Mouse (Mus musculus): Measurements from ENCODE around the gene Zc3h10. TPM values are rescaled to one million over a fixed set of nuclear protein-coding genes. Genes with fewer than 3 reads are reported as not detected.

Gene Zc3h10
- polyA plus RNA-seq, 1 experiment from 2014 or later: 13.6 TPM

- Histone ChIP-seq H3K4me3 (ENCODE audit: low read length) (peak overlapping the region; percentile 12; the same call in 1 of the 2 replicates), H3K27ac (ENCODE audit: low read length) (0 out of 2 replicates have a peak overlapping the region, but pooled peaks have one; percentile 12), H3K9me3 (ENCODE audit: control insufficient read depth, low read length) (no peaks in the 10 kb centered on the region), H3K9ac (ENCODE audit: low read depth, low read length) (peak overlapping the region; percentile 47), H3K36me3 (ENCODE audit: control insufficient read depth, insufficient read depth, low read length) (no peaks in the 10 kb centered on the region), H3K4me2 (ENCODE audit: low read depth, low read length) (peak overlapping the region; percentile 45), H3K27me3 (replicated peaks; ENCODE audit: control insufficient read depth, insufficient read depth, low read length) (no peaks in the 10 kb centered on the region), H3K4me1 (ENCODE audit: control insufficient read depth, insufficient read depth, low read length) (no peaks in the 10 kb centered on the region)
- ATAC-seq: no peak; the same call in 1 of the 2 replicates
- WGBS: 68% methylated on average over 4 of the region's 4 CpGs
Measured at GRCm38 (mm10) chr10:128535624-128536265, 11.8 kb downstream of the Zc3h10 start.

GRCm38 (mm10) chr10:128535206-128535605, 12.4 kb downstream of the Zc3h10 start:
- no peak overlapping the region for H3K4me3 ChIP-seq (ENCODE audit: low read length)
- no peak for ATAC-seq
- no peak overlapping the region for H3K4me2 ChIP-seq (ENCODE audit: low read depth, low read length)
- H3K9ac ChIP-seq (ENCODE audit: low read depth, low read length): no peak overlapping the region
- no peak overlapping the region for H3K27ac ChIP-seq (ENCODE audit: low read length)
- H3K27me3 ChIP-seq (replicated peaks; ENCODE audit: control insufficient read depth, insufficient read depth, low read length): no peaks in the 10 kb centered on the region
- 71% methylated on average over 2 of the region's 2 CpGs for WGBS
- no peaks in the 10 kb centered on the region for H3K36me3 ChIP-seq (ENCODE audit: control insufficient read depth, insufficient read depth, low read length)
- no peaks in the 10 kb centered on the region for H3K9me3 ChIP-seq (ENCODE audit: control insufficient read depth, low read length)
- H3K4me1 ChIP-seq (ENCODE audit: control insufficient read depth, insufficient read depth, low read length): no peaks in the 10 kb centered on the region

- Histone ChIP-seq H3K4me3 (ENCODE audit: low read length) (peak overlapping the region; percentile 91), H3K27me3 (replicated peaks; ENCODE audit: control insufficient read depth, insufficient read depth, low read length) (no peaks in the 10 kb centered on the region), H3K27ac (ENCODE audit: low read length) (peak overlapping the region; percentile 78), H3K9me3 (ENCODE audit: control insufficient read depth, low read length) (no peaks in the 10 kb centered on the region), H3K36me3 (ENCODE audit: control insufficient read depth, insufficient read depth, low read length) (no peaks in the 10 kb centered on the region), H3K4me2 (ENCODE audit: low read depth, low read length) (peak overlapping the region; percentile 98), H3K9ac (ENCODE audit: low read depth, low read length) (peak overlapping the region; percentile 66), H3K4me1 (ENCODE audit: control insufficient read depth, insufficient read depth, low read length) (peaks cover 10% of the 10 kb centered on the region)
- peak; percentile 19; the same call in 1 of the 2 replicates for ATAC-seq
- WGBS: 27% methylated on average over 28 of the region's 28 CpGs
Measured at GRCm38 (mm10) chr10:128526366-128527356, 20.9 kb downstream of the Zc3h10 start.

- Histone ChIP-seq H3K36me3 (ENCODE audit: control insufficient read depth, insufficient read depth, low read length) (no peaks in the 10 kb centered on the region), H3K4me2 (ENCODE audit: low read depth, low read length) (peak within 1 kb of the TSS; percentile 98), H3K4me3 (ENCODE audit: low read length) (peak within 1 kb of the TSS; percentile 91), H3K9ac (ENCODE audit: low read depth, low read length) (peak within 1 kb of the TSS; percentile 89), H3K27ac (ENCODE audit: low read length) (peak within 1 kb of the TSS; percentile 88), H3K27me3 (replicated peaks; ENCODE audit: control insufficient read depth, insufficient read depth, low read length) (no peaks in the 10 kb centered on the region), H3K4me1 (ENCODE audit: control insufficient read depth, insufficient read depth, low read length) (peaks cover 10% of the 10 kb centered on the region), H3K9me3 (ENCODE audit: control insufficient read depth, low read length) (no peaks in the 10 kb centered on the region)
- WGBS: under 1% methylated on average over 37 of the region's 37 CpGs
- ATAC-seq: peak; percentile 98
Measured at GRCm38 (mm10) chr10:128525671-128526308, 21.8 kb downstream of the Zc3h10 start, which contains the start of gene Esyt1. Gene Esyt1 (minus strand): TSS chr10:128525871.

- peaks cover 10% of the 10 kb centered on the region for H3K4me1 ChIP-seq (ENCODE audit: control insufficient read depth, insufficient read depth, low read length)
- H3K4me2 ChIP-seq (ENCODE audit: low read depth, low read length): peak overlapping the region; percentile 98
- H3K27me3 ChIP-seq (replicated peaks; ENCODE audit: control insufficient read depth, insufficient read depth, low read length): no peaks in the 10 kb centered on the region
- no peaks in the 10 kb centered on the region for H3K9me3 ChIP-seq (ENCODE audit: control insufficient read depth, low read length)
- peak; percentile 60 for ATAC-seq
- H3K4me3 ChIP-seq (ENCODE audit: low read length): peak overlapping the region; percentile 91
- peak overlapping the region; percentile 89 for H3K9ac ChIP-seq (ENCODE audit: low read depth, low read length)
- WGBS: under 1% methylated on average over 58 of the region's 58 CpGs
- peak overlapping the region; percentile 88 for H3K27ac ChIP-seq (ENCODE audit: low read length)
- peaks cover 6% of the 10 kb centered on the region for H3K36me3 ChIP-seq (ENCODE audit: control insufficient read depth, insufficient read depth, low read length)
Measured at GRCm38 (mm10) chr10:128524732-128525662, 22.6 kb downstream of the Zc3h10 start.

GRCm38 (mm10) chr10:128524111-128524731, 23.4 kb downstream of the Zc3h10 start:
- Histone ChIP-seq H3K36me3 (ENCODE audit: control insufficient read depth, insufficient read depth, low read length) (peaks cover 6% of the 10 kb centered on the region), H3K27ac (ENCODE audit: low read length) (peak overlapping the region; percentile 88; the same call in 1 of the 2 replicates), H3K4me1 (ENCODE audit: control insufficient read depth, insufficient read depth, low read length) (peaks cover 10% of the 10 kb centered on the region), H3K27me3 (replicated peaks; ENCODE audit: control insufficient read depth, insufficient read depth, low read length) (no peaks in the 10 kb centered on the region), H3K4me2 (ENCODE audit: low read depth, low read length) (peak overlapping the region; percentile 98), H3K9ac (ENCODE audit: low read depth, low read length) (peak overlapping the region; percentile 89), H3K9me3 (ENCODE audit: control insufficient read depth, low read length) (no peaks in the 10 kb centered on the region), H3K4me3 (ENCODE audit: low read length) (peak overlapping the region; percentile 91)
- 27% methylated on average over 11 of the region's 11 CpGs for WGBS
- no peak for ATAC-seq

GRCm38 (mm10) chr10:128522351-128522750, 25.2 kb downstream of the Zc3h10 start:
- H3K27ac ChIP-seq (ENCODE audit: low read length): no peak overlapping the region
- H3K9ac ChIP-seq (ENCODE audit: low read depth, low read length): no peak overlapping the region
- no peak for ATAC-seq
- no peaks in the 10 kb centered on the region for H3K27me3 ChIP-seq (replicated peaks; ENCODE audit: control insufficient read depth, insufficient read depth, low read length)
- peaks cover 10% of the 10 kb centered on the region for H3K36me3 ChIP-seq (ENCODE audit: control insufficient read depth, insufficient read depth, low read length)
- H3K4me1 ChIP-seq (ENCODE audit: control insufficient read depth, insufficient read depth, low read length): peaks cover 10% of the 10 kb centered on the region
- H3K4me2 ChIP-seq (ENCODE audit: low read depth, low read length): no peak overlapping the region
- WGBS: 77% methylated on average over 6 of the region's 6 CpGs
- H3K9me3 ChIP-seq (ENCODE audit: control insufficient read depth, low read length): no peaks in the 10 kb centered on the region
- no peak overlapping the region for H3K4me3 ChIP-seq (ENCODE audit: low read length)

GRCm38 (mm10) chr10:128520591-128520990, 27.0 kb downstream of the Zc3h10 start:
- Histone ChIP-seq H3K9ac (ENCODE audit: low read depth, low read length) (no peak overlapping the region), H3K36me3 (ENCODE audit: control insufficient read depth, insufficient read depth, low read length) (peaks cover 11% of the 10 kb centered on the region), H3K27ac (ENCODE audit: low read length) (no peak overlapping the region), H3K4me1 (ENCODE audit: control insufficient read depth, insufficient read depth, low read length) (peaks cover 8% of the 10 kb centered on the region), H3K4me3 (ENCODE audit: low read length) (no peak overlapping the region), H3K27me3 (replicated peaks; ENCODE audit: control insufficient read depth, insufficient read depth, low read length) (no peaks in the 10 kb centered on the region), H3K4me2 (ENCODE audit: low read depth, low read length) (no peak overlapping the region), H3K9me3 (ENCODE audit: control insufficient read depth, low read length) (no peaks in the 10 kb centered on the region)
- ATAC-seq: no peak
- WGBS: 89% methylated on average over 16 of the region's 16 CpGs
